Mouse (Mus musculus): ENCODE data around the gene Ddx55. TPM values are rescaled to one million over a fixed set of nuclear protein-coding genes. Genes with fewer than 3 reads are reported as not detected.
A peak's percentile ranks its signal among the peaks of the same experiment; 100 is the strongest.

Ddx55 gene
- polyA plus RNA-seq, 1 experiment from 2014 or later: 25.1 TPM

- WGBS: 68% methylated on average over 4 of the region's 4 CpGs
- H3K27me3 ChIP-seq: no peaks in the 10 kb centered on the region
- ATAC-seq (ENCODE audit: low FRiP score, low read depth): no peak
- 0 out of 2 replicates have a peak overlapping the region, but pooled peaks have one; percentile 23 for H3K9ac ChIP-seq
- H3K36me3 ChIP-seq: no peaks in the 10 kb centered on the region
- H3K9me3 ChIP-seq: no peaks in the 10 kb centered on the region
- peak overlapping the region; percentile 67 for H3K4me2 ChIP-seq
- 0 out of 2 replicates have a peak overlapping the region, but pooled peaks have one; percentile 70 for H3K4me3 ChIP-seq
- H3K4me1 ChIP-seq (replicated peaks): peaks cover 37% of the 10 kb centered on the region
- 0 out of 2 replicates have a peak overlapping the region, but pooled peaks have one; percentile 9 for H3K27ac ChIP-seq (replicated peaks)
These were observed 24.3 kb upstream of the Ddx55 start for GRCm38 (mm10) chr5:124528351-124528750.

GRCm38 (mm10) chr5:124528791-124529190 is 23.9 kb upstream of the Ddx55 start:
- H3K9ac ChIP-seq: peak overlapping the region; percentile 23
- H3K4me3 ChIP-seq: peak overlapping the region; percentile 70; the same call in 1 of the 2 replicates
- no peak for ATAC-seq (ENCODE audit: low FRiP score, low read depth)
- H3K27me3 ChIP-seq: no peaks in the 10 kb centered on the region
- 32% methylated on average over 9 of the region's 9 CpGs for WGBS
- H3K4me1 ChIP-seq (replicated peaks): peaks cover 37% of the 10 kb centered on the region
- H3K4me2 ChIP-seq: peak overlapping the region; percentile 67
- no peaks in the 10 kb centered on the region for H3K9me3 ChIP-seq
- no peaks in the 10 kb centered on the region for H3K36me3 ChIP-seq
- H3K27ac ChIP-seq (replicated peaks): peak overlapping the region; percentile 40; the same call in 1 of the 2 replicates

- Histone ChIP-seq H3K9ac (peak overlapping the region; percentile 23), H3K27me3 (no peaks in the 10 kb centered on the region), H3K27ac (replicated peaks) (peak overlapping the region; percentile 40; the same call in 1 of the 2 replicates), H3K4me2 (peak overlapping the region; percentile 67), H3K9me3 (no peaks in the 10 kb centered on the region), H3K4me1 (replicated peaks) (peaks cover 37% of the 10 kb centered on the region), H3K4me3 (peak overlapping the region; percentile 70), H3K36me3 (no peaks in the 10 kb centered on the region)
- 33% methylated on average over 8 of the region's 8 CpGs for WGBS
- no peak for ATAC-seq (ENCODE audit: low FRiP score, low read depth)
These were observed 23.4 kb upstream of the Ddx55 start for GRCm38 (mm10) chr5:124529191-124529651.

- H3K9me3 ChIP-seq: no peaks in the 10 kb centered on the region
- 64% methylated on average over 8 of the region's 8 CpGs for WGBS
- no peak overlapping the region for H3K9ac ChIP-seq
- H3K27me3 ChIP-seq: no peaks in the 10 kb centered on the region
- no peaks in the 10 kb centered on the region for H3K36me3 ChIP-seq
- peak overlapping the region; percentile 70 for H3K4me3 ChIP-seq
- peak overlapping the region; percentile 40; the same call in 1 of the 2 replicates for H3K27ac ChIP-seq (replicated peaks)
- H3K4me1 ChIP-seq (replicated peaks): peaks cover 37% of the 10 kb centered on the region
- peak overlapping the region; percentile 67 for H3K4me2 ChIP-seq
- ATAC-seq (ENCODE audit: low FRiP score, low read depth): no peak
These were observed 23.0 kb upstream of the Ddx55 start for GRCm38 (mm10) chr5:124529697-124530096.

- Histone ChIP-seq H3K4me1 (replicated peaks) (peaks cover 37% of the 10 kb centered on the region), H3K9me3 (no peaks in the 10 kb centered on the region), H3K36me3 (no peaks in the 10 kb centered on the region), H3K9ac (peak within 1 kb of the TSS; percentile 62), H3K27ac (replicated peaks) (peak within 1 kb of the TSS; percentile 80), H3K4me2 (peak within 1 kb of the TSS; percentile 67), H3K27me3 (no peaks in the 10 kb centered on the region), H3K4me3 (peak within 1 kb of the TSS; percentile 70)
- under 1% methylated on average over 77 of the region's 96 CpGs for WGBS
- peak; percentile 92 for ATAC-seq (ENCODE audit: low FRiP score, low read depth)
These were observed 21.7 kb upstream of the Ddx55 start, which contains the start of gene Rilpl1 for GRCm38 (mm10) chr5:124530655-124531582. Rilpl1 (minus strand) TSS chr5:124531391.

- Histone ChIP-seq H3K4me2 (peak overlapping the region; percentile 67), H3K9ac (peak overlapping the region; percentile 62), H3K4me1 (replicated peaks) (peaks cover 37% of the 10 kb centered on the region), H3K36me3 (no peaks in the 10 kb centered on the region), H3K27me3 (no peaks in the 10 kb centered on the region), H3K4me3 (peak overlapping the region; percentile 70), H3K9me3 (no peaks in the 10 kb centered on the region), H3K27ac (replicated peaks) (peak overlapping the region; percentile 80)
- WGBS: 11% methylated on average over 14 of the region's 14 CpGs
- no peak for ATAC-seq (ENCODE audit: low FRiP score, low read depth)
These were observed 21.1 kb upstream of the Ddx55 start for GRCm38 (mm10) chr5:124531583-124531930.

- Histone ChIP-seq H3K4me1 (replicated peaks) (peaks cover 37% of the 10 kb centered on the region), H3K4me2 (no peak overlapping the region), H3K9ac (no peak overlapping the region), H3K9me3 (no peaks in the 10 kb centered on the region), H3K27me3 (no peaks in the 10 kb centered on the region), H3K4me3 (no peak overlapping the region), H3K27ac (replicated peaks) (no peak overlapping the region), H3K36me3 (no peaks in the 10 kb centered on the region)
- WGBS: 34% methylated on average over 7 of the region's 7 CpGs
- ATAC-seq (ENCODE audit: low FRiP score, low read depth): no peak
These were observed 20.2 kb upstream of the Ddx55 start for GRCm38 (mm10) chr5:124532451-124532850.

GRCm38 (mm10) chr5:124535016-124535415 is 17.6 kb upstream of the Ddx55 start:
- no peak overlapping the region for H3K4me2 ChIP-seq
- H3K9me3 ChIP-seq: no peaks in the 10 kb centered on the region
- H3K4me3 ChIP-seq: no peak overlapping the region
- no peaks in the 10 kb centered on the region for H3K27me3 ChIP-seq
- no peak overlapping the region for H3K9ac ChIP-seq
- ATAC-seq (ENCODE audit: low FRiP score, low read depth): no peak
- no peaks in the 10 kb centered on the region for H3K36me3 ChIP-seq
- peaks cover 17% of the 10 kb centered on the region for H3K4me1 ChIP-seq (replicated peaks)
- WGBS: 75% methylated on average over 5 of the region's 5 CpGs
- no peak overlapping the region for H3K27ac ChIP-seq (replicated peaks)

GRCm38 (mm10) chr5:124536776-124537175 is 15.9 kb upstream of the Ddx55 start:
- peak overlapping the region; percentile 39 for H3K4me2 ChIP-seq
- H3K4me3 ChIP-seq: 0 out of 2 replicates have a peak overlapping the region, but pooled peaks have one; percentile 0
- no peak overlapping the region for H3K27ac ChIP-seq (replicated peaks)
- no peak overlapping the region; the same call in 1 of the 2 replicates for H3K9ac ChIP-seq
- no peak for ATAC-seq (ENCODE audit: low FRiP score, low read depth)
- peaks cover 13% of the 10 kb centered on the region for H3K4me1 ChIP-seq (replicated peaks)
- H3K9me3 ChIP-seq: no peaks in the 10 kb centered on the region
- H3K36me3 ChIP-seq: no peaks in the 10 kb centered on the region
- no peaks in the 10 kb centered on the region for H3K27me3 ChIP-seq
- WGBS: 12% methylated on average over 15 of the region's 17 CpGs

GRCm38 (mm10) chr5:124538813-124539792 is 13.6 kb upstream of the Ddx55 start:
- Histone ChIP-seq H3K27ac (replicated peaks) (no peak overlapping the region), H3K27me3 (no peaks in the 10 kb centered on the region), H3K4me2 (no peak overlapping the region), H3K4me3 (no peak overlapping the region), H3K4me1 (replicated peaks) (peaks cover 16% of the 10 kb centered on the region), H3K9me3 (no peaks in the 10 kb centered on the region), H3K36me3 (peaks cover 6% of the 10 kb centered on the region; the same call in 1 of the 2 replicates), H3K9ac (no peak overlapping the region)
- WGBS: 80% methylated on average over 16 of the region's 16 CpGs
- no peak for ATAC-seq (ENCODE audit: low FRiP score, low read depth)

- 78% methylated on average over 4 of the region's 4 CpGs for WGBS
- Histone ChIP-seq H3K27me3 (no peaks in the 10 kb centered on the region), H3K4me3 (peak overlapping the region; percentile 97), H3K9me3 (no peaks in the 10 kb centered on the region), H3K9ac (0 out of 2 replicates have a peak overlapping the region, but pooled peaks have one; percentile 33), H3K36me3 (peaks cover 12% of the 10 kb centered on the region; the same call in 1 of the 2 replicates), H3K4me2 (peak overlapping the region; percentile 47), H3K4me1 (replicated peaks) (peaks cover 16% of the 10 kb centered on the region), H3K27ac (replicated peaks) (peak overlapping the region; percentile 78)
- no peak for ATAC-seq (ENCODE audit: low FRiP score, low read depth)
These were observed 12.8 kb upstream of the Ddx55 start for GRCm38 (mm10) chr5:124539905-124540304.
